In genomic region chr10:79856280-79856679, GRCm38 (mm10) we compare ENCODE assay signal across 9 mouse cellular contexts. TPM values are rescaled to one million over a fixed set of nuclear protein-coding genes. Genes with fewer than 3 reads are reported as not detected.
DNase-seq lines count a peak whose midpoint lies in the region; ATAC-seq lines count a peak whose summit lies in the region.
"Had no signal": no experiment of that assay in that cellular context is flagged by ENCODE, and none has a peak within 500 bp of the region (broad histone marks: within the 10 kb centered on the region; RNA-seq: fewer than 3 reads in every experiment).

No protein-coding gene starts in this region.

- H3K4me1 ChIP-seq in brown adipose tissue, adult 24 weeks (ENCODE audit: control insufficient read depth, insufficient read depth, insufficient read length, low read length): peaks cover 32% of the 10 kb centered on the region
- peaks cover 62% of the 10 kb centered on the region for H3K4me1 ChIP-seq in hindbrain, embryonic 12.5 days
- peaks cover 57% of the 10 kb centered on the region for H3K4me1 ChIP-seq in midbrain, embryonic 12.5 days

- no peaks in the 10 kb centered on the region for H3K27me3 ChIP-seq in hindbrain, embryonic 12.5 days
- H3K27me3 ChIP-seq in midbrain, embryonic 12.5 days: no peaks in the 10 kb centered on the region

- H3K27ac ChIP-seq in brown adipose tissue, adult 24 weeks (replicated peaks; ENCODE audit: low read depth, low read length): 0 out of 2 replicates have a peak overlapping the region, but pooled peaks have one; percentile 1
- peak overlapping the region; percentile 100; the same call in 1 of the 2 replicates for H3K27ac ChIP-seq in hindbrain, embryonic 12.5 days
- H3K27ac ChIP-seq in midbrain, embryonic 12.5 days (replicated peaks): peak overlapping the region; percentile 56; the same call in 1 of the 2 replicates

- no peaks in the 10 kb centered on the region for H3K9me3 ChIP-seq in hindbrain, embryonic 12.5 days (replicated peaks)
- no peaks in the 10 kb centered on the region for H3K9me3 ChIP-seq in midbrain, embryonic 12.5 days

- ATAC-seq in hindbrain, embryonic 12.5 days (ENCODE audit: low FRiP score): no peak
- no peak for ATAC-seq in midbrain, embryonic 12.5 days (ENCODE audit: low FRiP score, low read depth)

- 56% methylated on average over 6 of the region's 6 CpGs for WGBS in hindbrain, embryonic 12.5 days
- WGBS in midbrain, embryonic 12.5 days: 53% methylated on average over 6 of the region's 6 CpGs

- H3K36me3 ChIP-seq in hindbrain, embryonic 12.5 days: peaks cover 46% of the 10 kb centered on the region
- peaks cover 46% of the 10 kb centered on the region for H3K36me3 ChIP-seq in midbrain, embryonic 12.5 days

- H3K4me2 ChIP-seq in hindbrain, embryonic 12.5 days (replicated peaks): peak overlapping the region; percentile 99
- peak overlapping the region; percentile 100 for H3K4me2 ChIP-seq in midbrain, embryonic 12.5 days (replicated peaks)

- H3K9ac ChIP-seq in hindbrain, embryonic 12.5 days: peak overlapping the region; percentile 98
- H3K9ac ChIP-seq in midbrain, embryonic 12.5 days (replicated peaks): peak overlapping the region; percentile 98

- DNase-seq in kidney, adult 9 months: peak; percentile 33
- DNase-seq in kidney, postnatal 4 days: no peak
- DNase-seq in right cerebral cortex, postnatal 10 days (ENCODE audit: low spot score in 2 of 2): no peak
- no peak for DNase-seq in spleen, postnatal 14 days (ENCODE audit: low spot score in 2 of 2)
- no peak for DNase-seq in gastrocnemius, postnatal 4 days (ENCODE audit: low spot score in 2 of 2)

- peak overlapping the region; percentile 89 for H3K4me3 ChIP-seq in brown adipose tissue, adult 24 weeks (ENCODE audit: insufficient read depth, low read depth, low read length)
- H3K4me3 ChIP-seq in hindbrain, embryonic 12.5 days: peak overlapping the region; percentile 98
- peak overlapping the region; percentile 99 for H3K4me3 ChIP-seq in midbrain, embryonic 12.5 days

RNA-seq across cellular contexts. Expression of gene Ptbp1, which starts 2.1 kb away (rescaled TPM):
- polyA plus RNA-seq in brown adipose tissue, adult 24 weeks (2012; ENCODE audit: insufficient read depth, insufficient read length, missing spikeins): 45.6 and 50.5 TPM in 2 replicates
- 201 and 211 TPM in 2 replicates for polyA plus RNA-seq in hindbrain, embryonic 12.5 days (2016; fragmentation: Nextera tagmentation; extraction: Ambion mirVana)
- polyA plus RNA-seq in midbrain, embryonic 12.5 days (2016; fragmentation: Nextera tagmentation; extraction: Ambion mirVana): 202 TPM in 2 replicates
- 100 to 1,000 TPM; 167 to 170 TPM for total RNA-seq in gastrocnemius, postnatal 4 days (2021)

RNA-seq across cellular contexts. Expression of gene Prtn3, which starts 18.0 kb away (rescaled TPM):
- 1.4 and 1.7 TPM in 2 replicates for polyA plus RNA-seq in brown adipose tissue, adult 24 weeks (2012; ENCODE audit: insufficient read depth, insufficient read length, missing spikeins)
- polyA plus RNA-seq in hindbrain, embryonic 12.5 days (2016; fragmentation: Nextera tagmentation; extraction: Ambion mirVana): 11.8 and 14.1 TPM in 2 replicates
- polyA plus RNA-seq in midbrain, embryonic 12.5 days (2016; fragmentation: Nextera tagmentation; extraction: Ambion mirVana): 14.3 and 16.7 TPM in 2 replicates
- under 1 TPM in 1 of 2 experiments, not detected in 1; 0.47 TPM for total RNA-seq in gastrocnemius, postnatal 4 days (2021)

RNA-seq across cellular contexts. Expression of gene Plppr3, which starts 18.2 kb away (rescaled TPM):
- polyA plus RNA-seq in brown adipose tissue, adult 24 weeks (2012; ENCODE audit: insufficient read depth, insufficient read length, missing spikeins): 1.3 TPM in 1 of 2 replicates, not detected in the other
- polyA plus RNA-seq in hindbrain, embryonic 12.5 days (2016; fragmentation: Nextera tagmentation; extraction: Ambion mirVana): 289 and 290 TPM in 2 replicates
- 296 and 302 TPM in 2 replicates for polyA plus RNA-seq in midbrain, embryonic 12.5 days (2016; fragmentation: Nextera tagmentation; extraction: Ambion mirVana)
- total RNA-seq in gastrocnemius, postnatal 4 days (2021): 1 to 10 TPM; 1.2 to 1.3 TPM

RNA-seq across cellular contexts. Expression of gene Elane, which starts 29.8 kb away (rescaled TPM):
- polyA plus RNA-seq in brown adipose tissue, adult 24 weeks (2012; ENCODE audit: insufficient read depth, insufficient read length, missing spikeins): not detected in 2 replicates
- polyA plus RNA-seq in hindbrain, embryonic 12.5 days (2016; fragmentation: Nextera tagmentation; extraction: Ambion mirVana): 0.56 TPM in 1 of 2 replicates, not detected in the other
- polyA plus RNA-seq in midbrain, embryonic 12.5 days (2016; fragmentation: Nextera tagmentation; extraction: Ambion mirVana): not detected in 2 replicates
- under 1 TPM in 1 of 2 experiments, not detected in 1; 0.29 TPM for total RNA-seq in gastrocnemius, postnatal 4 days (2021)
- total RNA-seq: layer of hippocampus, postnatal 10 days had no signal

RNA-seq across cellular contexts. Expression of gene Cfd, which starts 34.4 kb away (rescaled TPM):
- 1,172 and 3,758 TPM in 2 replicates for polyA plus RNA-seq in brown adipose tissue, adult 24 weeks (2012; ENCODE audit: insufficient read depth, insufficient read length, missing spikeins)
- not detected in 2 replicates for polyA plus RNA-seq in hindbrain, embryonic 12.5 days (2016; fragmentation: Nextera tagmentation; extraction: Ambion mirVana)
- not detected in 2 replicates for polyA plus RNA-seq in midbrain, embryonic 12.5 days (2016; fragmentation: Nextera tagmentation; extraction: Ambion mirVana)
- 100 to 1,000 TPM in 1 of 2 experiments, 10 to 100 TPM in 1; 85.8 to 154 TPM for total RNA-seq in gastrocnemius, postnatal 4 days (2021)
- total RNA-seq: layer of hippocampus, postnatal 10 days had no signal

Comparison
In these comparisons a context has a peak if more than half of its experiments do, and no peak if none do; other contexts are left out.
1. H3K27ac ChIP-seq: peak in every context shown above with its lines; median percentile 100 in hindbrain, embryonic 12.5 days; 56 in midbrain, embryonic 12.5 days; 1 in brown adipose tissue, adult 24 weeks.
2. RNA of gene Plppr3, which starts 18.2 kb away (polyA plus RNA-seq): 296 to 302 TPM in midbrain, embryonic 12.5 days and 289 to 290 TPM in hindbrain, embryonic 12.5 days; 1.3 TPM in brown adipose tissue, adult 24 weeks; every median in the first group is over 100 times any median in the second.
3. Peak in every context shown above with its lines, with median percentiles within 50 percentile points of each other: H3K4me3 ChIP-seq.